Mouse (Mus musculus) megakaryocyte-erythroid progenitor cell, adult 5-6 weeks (primary cell): ENCODE measurements at regions not wholly inside any gene's neighbourhood (a gene's known extent, or its start where the extent isn't known, plus 50 kb on each side); places are given as distances from the start of the nearest gene placed in this dataset.

Experiments
- ATAC-seq: replicated peaks from 2 replicates; pipeline ENCODE4 v1.8.0; 2016; ENCODE audit warnings: mild to moderate bottlenecking, inconsistent platforms; ENCODE audit not compliant: severe bottlenecking, poor library complexity, low FRiP score, low TSS enrichment

GRCm38 (mm10) chr13:101824962-101825361, 56.9 kb upstream of the Pik3r1 start:
- ATAC-seq, result no peak

DNA sequence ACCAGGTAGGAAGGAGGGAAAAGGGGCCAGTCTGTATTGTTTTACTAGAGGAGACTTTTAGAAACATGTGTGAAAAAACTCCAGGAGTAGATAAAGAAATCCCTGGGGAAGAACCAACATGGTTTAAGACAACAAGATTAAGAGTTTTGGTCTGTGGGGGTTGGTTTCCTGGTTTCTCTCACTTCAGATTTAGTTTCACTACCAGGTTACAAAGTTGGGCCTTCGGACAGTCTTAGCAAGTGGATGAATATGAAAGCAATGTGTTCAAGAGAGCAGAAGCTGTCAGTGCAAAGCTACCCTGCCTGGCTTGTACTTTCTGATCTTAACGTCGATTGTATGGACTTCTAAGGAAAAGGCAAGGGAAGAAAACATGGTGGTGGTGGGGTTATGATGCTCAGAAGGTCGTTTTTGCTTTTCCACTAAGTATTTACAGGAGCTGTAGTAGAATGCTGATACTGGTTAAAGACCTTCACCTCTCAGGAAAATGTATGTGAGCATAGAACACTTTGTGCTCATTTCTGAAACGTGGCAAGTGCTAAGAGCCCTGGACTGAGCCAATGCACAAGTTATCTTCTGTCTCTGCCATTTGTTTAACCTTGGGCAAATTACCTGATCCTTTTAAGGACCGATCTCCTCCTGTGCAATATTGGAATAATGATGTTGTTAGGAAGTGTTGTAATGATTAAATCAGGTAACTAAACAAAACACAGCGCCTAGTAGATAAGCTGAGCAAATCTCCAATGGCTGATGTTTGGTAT, 64.0 kb upstream of the Pik3r1 start:
- ATAC-seq, result no peak

DNA sequence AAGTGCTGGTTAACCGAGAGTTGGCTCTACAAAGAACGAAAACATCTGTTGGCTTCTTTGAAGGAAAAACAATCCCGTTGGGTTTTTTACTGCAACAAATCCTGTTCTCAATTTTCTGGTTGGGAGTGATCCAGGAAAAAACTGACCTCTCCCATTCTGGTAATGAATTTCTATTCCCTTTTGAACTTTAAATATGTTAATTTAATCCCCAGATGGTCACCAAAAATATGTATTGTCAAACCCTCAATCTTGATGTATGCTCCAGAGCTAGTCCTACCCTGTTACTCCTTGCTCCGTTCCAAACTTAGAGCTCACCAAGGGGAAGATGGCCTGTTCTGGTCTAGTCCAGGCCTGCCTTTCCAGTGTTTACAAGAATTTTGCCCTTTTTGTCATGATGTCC, 66.5 kb upstream of the Pik3r1 start:
- no peak for ATAC-seq

DNA sequence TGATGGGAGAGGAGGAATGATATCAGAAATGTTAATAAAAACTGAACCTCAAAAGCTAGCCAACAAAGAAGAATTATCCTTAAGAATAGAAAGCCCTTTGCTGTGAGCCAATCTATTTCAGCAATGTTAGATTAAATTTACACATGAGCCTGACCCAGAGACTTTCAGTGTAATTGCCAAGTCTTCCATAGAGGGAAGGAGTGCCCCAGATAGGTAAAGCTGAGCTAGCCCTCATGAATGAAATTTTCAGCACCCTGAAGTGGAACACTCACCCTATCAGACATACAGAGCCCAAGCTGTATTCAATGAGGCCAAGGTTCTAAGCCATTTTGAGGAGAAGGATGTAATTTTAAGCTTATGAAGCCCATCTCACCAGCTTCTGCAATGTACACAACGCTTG, 69.0 kb upstream of the Pik3r1 start:
- no peak for ATAC-seq

DNA sequence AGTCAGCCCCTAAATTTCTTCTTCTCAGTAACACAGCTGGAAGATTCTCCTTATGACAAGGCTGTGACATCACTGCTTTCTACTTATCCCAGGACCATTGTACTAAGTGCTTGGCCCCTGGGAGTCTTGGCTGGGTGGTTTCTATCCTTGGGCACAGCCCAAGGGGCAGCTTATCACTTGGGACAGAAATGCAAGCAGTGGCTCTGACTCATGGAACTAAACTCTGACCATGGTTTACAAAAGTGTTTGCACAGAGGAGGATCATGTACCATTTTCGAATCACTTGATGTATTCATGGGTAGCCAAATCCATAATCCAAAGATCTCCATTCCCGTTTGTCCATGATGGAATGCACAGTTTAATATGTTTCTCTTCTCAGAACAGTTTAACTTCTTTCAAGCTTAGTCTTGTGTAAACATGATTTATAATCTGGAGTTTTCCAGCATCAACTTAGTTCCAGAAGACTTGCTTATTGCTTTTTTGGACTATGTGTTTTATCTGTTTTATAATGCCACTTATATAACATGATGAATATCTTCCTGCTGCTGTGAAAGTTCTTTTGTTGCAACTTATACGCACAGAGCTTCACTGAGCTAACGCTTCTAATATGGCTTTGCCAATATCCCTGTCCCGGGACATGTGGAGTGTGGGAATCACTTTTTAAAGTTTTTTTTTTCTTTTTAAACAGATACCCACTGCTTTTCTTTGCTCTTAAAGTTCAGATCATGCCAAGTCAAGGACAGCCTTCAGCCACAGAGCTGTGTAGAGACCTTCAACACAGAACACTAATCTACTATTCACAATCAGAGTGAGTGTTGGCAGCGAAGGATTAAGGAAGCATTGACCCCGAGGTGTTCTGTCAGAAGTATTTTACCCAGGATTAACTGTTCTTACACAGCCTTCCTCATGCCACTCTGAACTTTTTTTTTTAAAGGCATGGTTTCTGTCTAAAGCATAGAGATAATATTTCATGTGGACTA, 76.7 kb upstream of the Pik3r1 start:
- no peak for ATAC-seq

DNA sequence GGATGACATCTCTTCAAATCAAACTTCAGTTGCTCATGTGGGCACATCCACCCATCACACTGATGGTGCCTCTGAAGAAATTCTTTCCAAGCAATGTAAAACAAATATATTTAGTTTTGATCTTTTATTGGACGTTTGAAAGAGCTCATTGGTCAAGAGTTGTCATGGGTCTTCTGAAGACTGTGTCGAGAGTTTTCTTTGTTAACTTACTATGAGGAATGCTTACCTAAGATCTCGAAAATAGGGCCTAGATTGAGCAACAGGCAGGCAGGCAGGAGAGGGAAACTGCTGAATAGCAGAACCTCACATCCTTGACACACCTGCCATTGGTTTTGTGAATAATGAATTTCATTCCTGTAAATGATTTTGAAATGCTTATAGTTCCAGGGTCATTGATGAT, 78.0 kb upstream of the Pik3r1 start:
- no peak for ATAC-seq

DNA sequence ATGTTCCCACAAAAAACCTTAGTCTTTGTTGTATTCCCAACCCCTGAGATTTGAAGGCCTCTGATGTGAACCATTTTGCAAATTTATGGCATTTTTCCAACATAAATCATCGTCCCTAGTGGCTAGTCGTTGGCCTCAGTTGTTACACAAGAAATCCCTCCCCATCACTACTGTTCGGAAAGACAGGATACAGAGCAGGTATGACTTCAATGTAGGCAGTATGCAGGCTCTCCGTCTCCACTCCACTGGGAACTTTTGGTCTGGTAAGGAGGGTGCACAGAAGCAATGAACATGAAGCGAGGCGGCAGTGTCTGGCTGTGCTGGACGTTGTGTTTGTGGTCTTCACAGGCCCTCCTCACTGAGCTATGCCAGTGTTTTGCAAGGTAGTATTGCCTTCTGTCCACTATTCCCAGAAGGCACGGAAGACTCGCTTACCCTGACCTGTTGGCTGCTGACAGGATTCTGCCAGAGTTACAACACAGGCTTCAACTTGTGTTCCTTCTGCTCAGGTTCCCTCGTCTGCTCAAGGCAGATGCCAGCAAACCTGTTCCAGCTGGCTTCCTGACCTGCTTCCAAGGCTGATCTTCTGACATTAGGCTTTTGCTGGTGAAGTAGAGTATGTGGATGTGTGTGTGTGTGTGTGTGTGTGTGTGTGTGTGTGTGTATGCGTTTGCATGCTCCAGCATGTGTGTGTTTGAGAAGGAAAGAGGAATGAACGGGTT, 80.0 kb upstream of the Pik3r1 start:
- no peak for ATAC-seq

DNA sequence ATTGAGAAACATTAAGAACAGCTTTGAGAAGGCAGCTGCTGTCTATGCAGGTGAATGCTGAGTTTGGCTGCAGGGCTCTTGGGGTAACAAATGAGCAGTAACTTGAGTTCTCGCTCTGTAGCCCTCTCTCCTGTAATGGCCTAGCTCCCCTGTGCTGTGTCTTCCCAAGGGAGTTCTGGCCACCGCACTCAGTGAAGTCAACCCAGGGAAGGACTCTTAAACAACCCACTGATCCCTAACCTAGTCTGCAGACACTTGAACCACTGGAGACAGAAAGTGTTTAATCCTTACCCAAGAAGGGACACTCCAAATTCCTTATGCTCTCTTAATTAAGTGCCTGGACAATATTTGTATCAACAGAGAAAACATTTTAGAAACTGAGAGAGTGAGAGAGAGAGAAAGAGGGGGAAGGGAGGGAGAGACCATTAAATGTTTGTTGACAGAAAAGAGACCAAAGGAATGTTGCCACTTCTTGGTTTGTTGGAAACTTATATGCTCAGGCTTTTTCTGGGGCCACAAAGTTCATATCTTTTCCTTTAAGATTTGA, 80.7 kb upstream of the Pik3r1 start:
- no peak for ATAC-seq

GRCm38 (mm10) chr13:101849416-101849815, 81.4 kb upstream of the Pik3r1 start:
- ATAC-seq, result no peak

- 0 out of 2 replicates have a peak, but pooled peaks have one; percentile 51 for ATAC-seq
Measured at GRCm38 (mm10) chr13:101851329-101851728, 83.3 kb upstream of the Pik3r1 start.

GRCm38 (mm10) chr13:101852960-101853359, 84.9 kb upstream of the Pik3r1 start:
- ATAC-seq, result no peak

- no peak for ATAC-seq
Measured at GRCm38 (mm10) chr13:101855141-101855540, 87.1 kb upstream of the Pik3r1 start.

DNA sequence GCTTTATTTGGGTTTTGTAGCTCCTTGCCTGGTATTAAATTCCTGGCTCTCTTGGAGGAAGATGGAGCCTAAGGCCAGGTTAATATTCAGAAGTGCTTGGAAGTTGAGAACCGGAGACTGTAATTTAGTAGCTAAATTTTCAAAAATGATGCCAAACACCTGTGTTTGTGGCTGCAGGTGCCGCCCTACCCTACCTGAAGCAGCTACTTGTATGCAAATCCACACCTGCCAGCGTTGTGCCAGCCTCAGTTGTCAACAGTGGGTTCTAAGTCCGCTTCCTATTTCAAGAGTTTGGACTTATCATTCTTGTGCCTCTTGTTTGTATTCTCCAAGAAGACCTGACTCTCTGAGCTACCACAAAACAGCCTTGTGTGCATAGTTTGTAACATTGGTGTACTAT, 92.7 kb upstream of the Pik3r1 start:
- ATAC-seq, result no peak

DNA sequence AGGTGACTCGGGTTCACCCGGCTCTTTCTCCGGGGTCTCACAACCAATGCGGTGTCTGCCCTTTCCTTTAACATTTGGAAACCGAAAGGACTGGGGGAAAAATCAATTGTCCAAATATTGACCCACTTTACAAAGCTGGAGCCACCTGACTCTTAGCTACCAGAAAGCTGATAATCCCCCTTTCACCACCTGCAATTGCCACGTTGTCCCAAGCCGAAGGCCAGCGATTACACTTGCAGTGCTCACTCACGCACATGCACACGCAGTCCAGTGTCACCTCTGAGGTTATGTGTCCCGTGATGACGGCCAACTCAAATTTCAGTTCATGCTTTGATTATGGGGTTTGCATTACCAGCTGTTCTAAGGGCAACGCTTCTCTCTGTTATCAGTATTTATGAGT, 94.0 kb upstream of the Pik3r1 start:
- ATAC-seq, result no peak

DNA sequence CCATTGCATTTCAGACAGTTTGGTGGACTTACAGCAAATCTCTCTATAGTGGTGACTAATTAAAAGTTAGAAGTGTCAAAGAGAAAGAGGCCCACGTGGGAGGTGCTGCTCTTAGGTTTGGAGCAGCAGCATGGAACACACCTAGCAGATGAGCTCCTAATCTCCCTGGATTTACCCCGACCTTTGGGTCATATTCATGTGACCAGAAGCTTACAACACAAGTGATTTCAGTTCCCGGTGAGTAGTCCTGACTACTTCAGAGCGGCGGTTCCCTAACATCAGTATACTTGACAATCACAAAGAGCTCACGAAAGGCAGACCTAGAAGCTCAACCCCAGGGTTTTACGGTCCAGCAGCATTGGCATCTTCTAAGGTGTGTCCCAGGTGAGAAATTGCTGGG, 95.0 kb upstream of the Pik3r1 start:
- ATAC-seq, result peak; percentile 34; the same call in 1 of the 2 replicates

DNA sequence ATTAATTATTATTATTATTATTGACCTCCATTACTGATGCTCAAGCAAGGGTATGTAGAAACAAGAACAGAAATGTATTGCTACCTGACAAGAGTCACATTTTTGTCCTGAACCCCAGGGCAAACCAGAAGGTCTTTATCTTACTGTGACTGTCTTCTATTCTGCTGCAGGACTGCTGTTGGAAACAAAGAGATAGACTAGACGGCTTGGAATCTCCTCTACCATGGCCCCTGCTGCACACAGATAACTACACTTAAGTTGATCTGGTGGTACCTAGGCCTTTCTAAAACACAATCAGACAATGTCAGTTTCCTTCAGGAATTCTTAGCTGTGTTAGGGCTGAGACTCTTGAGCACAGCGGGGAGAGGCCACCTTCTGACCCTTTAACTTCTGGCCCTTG, 95.6 kb upstream of the Pik3r1 start:
- ATAC-seq, result peak; percentile 98

DNA sequence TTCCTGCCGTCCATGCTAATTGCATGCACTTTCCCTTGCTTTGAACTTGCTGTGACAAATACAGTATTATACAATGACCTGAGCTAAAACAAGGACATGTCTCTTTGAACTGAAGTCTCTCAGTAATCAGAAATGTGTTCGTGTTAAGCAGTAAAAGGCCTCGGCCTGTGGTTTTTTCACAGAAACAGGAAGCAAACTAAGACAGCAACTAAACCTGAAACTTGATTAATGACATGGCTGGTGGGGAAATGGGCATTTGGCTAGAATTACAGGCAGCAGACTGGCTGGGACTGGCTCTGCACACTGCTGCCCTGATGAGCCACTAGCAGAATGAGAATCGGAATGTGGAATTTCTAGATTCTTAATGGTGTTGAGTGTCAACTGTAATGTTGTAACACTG, 98.8 kb upstream of the Pik3r1 start:
- ATAC-seq, result no peak

DNA sequence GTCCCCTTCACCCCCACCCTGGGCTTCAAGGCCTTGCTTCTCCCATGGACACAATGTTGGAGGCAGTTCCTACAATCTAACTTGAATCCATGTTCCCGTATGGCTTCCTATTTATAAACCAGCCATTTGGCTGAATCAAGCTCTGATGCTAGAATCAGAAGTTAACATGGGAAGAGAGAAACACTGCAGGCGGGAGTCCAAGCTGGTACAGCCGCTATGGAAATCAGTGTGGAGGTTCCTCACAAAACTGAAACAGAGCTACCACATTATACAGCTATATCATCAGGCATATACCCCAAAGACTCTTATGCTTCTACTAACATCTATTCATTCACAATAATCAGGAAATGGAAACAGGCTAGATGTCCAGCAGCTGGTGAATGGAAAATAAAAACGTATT, 106.7 kb upstream of the Pik3r1 start:
- no peak for ATAC-seq

DNA sequence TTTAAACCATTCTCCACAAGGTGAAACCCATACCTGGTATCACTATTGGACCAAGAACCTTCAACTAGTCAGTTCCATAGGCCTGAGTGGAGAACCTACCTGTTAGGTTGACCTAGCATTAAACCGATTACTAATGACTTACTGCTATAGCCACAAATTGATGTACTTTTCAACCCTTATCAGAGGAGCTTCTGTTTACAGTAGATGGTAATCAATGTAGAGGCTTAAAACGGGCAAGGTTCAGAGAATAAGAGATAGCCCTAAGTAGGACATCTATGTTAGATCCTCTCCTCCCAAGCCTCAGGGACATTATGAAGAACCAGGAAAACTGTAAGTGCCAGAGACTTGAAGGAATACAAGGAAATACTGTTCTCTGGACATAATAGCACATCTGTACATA, 108.1 kb upstream of the Pik3r1 start:
- ATAC-seq, result no peak

DNA sequence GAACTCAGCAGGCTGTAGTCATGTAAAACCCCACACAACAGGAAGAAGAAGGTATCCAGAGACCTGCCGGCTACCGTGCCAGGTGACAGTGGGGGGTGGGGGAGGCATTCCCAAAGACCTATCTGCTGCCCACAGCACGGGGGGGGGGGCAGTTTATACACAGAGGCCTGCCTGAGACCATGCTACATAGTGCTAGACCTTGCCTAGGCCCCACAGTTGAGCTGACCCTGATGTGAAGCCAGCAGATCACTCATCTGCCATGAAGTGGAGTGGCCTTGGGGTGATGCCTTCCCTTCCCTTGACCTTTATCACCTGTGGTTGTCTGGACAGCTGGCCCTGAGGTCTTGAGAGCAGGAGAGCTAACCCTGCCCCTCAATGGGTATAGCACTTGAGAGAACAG, 108.6 kb upstream of the Pik3r1 start:
- ATAC-seq, result no peak
